Mouse (Mus musculus) urinary bladder, postnatal 0 days (tissue): ENCODE measurements around the gene Bst1. TPM values are rescaled to one million over a fixed set of nuclear protein-coding genes. Genes with fewer than 3 reads are reported as not detected.

Source experiments
- polyA plus RNA-seq: library from polyadenylated mRNA; unstranded; fragments of >200 nt; fragmentation: Nextera tagmentation; extraction: Ambion mirVana; gene quantifications from 2 replicates; pipeline ENCODE4 v1.2.1, GENCODE M21; 2015

Gene Bst1
- 2.8 and 8.5 TPM in 2 replicates for polyA plus RNA-seq

GRCm38 (mm10) chr5:43818695-43819094 is at the start of gene Bst1:
Bst1 (plus strand) TSS chr5:43818885.

GRCm38 (mm10) chr5:43821538-43821937 is 2.9 kb downstream of the Bst1 start, which contains the start of gene Fbxl5:
Fbxl5 (minus strand) TSS chr5:43821638.

GRCm38 (mm10) chr5:43868253-43868652 is 49.6 kb downstream of the Bst1 start, which contains the start of gene Cd38:
Cd38 (plus strand) TSS chr5:43868553.

Other genes with a start within 250 kb of the Bst1 start
- gene Cc2d2a, start 156.5 kb upstream of the Bst1 start, polyA plus RNA-seq: 4.2 and 5.4 TPM in 2 replicates
- 54.6 and 55.9 TPM in 2 replicates for gene Fbxl5, start 2.8 kb downstream of the Bst1 start, polyA plus RNA-seq
- gene Cd38, start 49.7 kb downstream of the Bst1 start, polyA plus RNA-seq: 3.9 and 8.6 TPM in 2 replicates
- gene Gm7879, start 94.3 kb downstream of the Bst1 start, polyA plus RNA-seq: not detected in 2 replicates
- gene Fgfbp1, start 162.9 kb downstream of the Bst1 start, polyA plus RNA-seq: 6.8 and 7.8 TPM in 2 replicates